Comparison of ENCODE assay signal across 19 mouse cellular contexts in genomic region chr11:43700291-43700690, GRCm38 (mm10). TPM values are rescaled to one million over a fixed set of nuclear protein-coding genes. Genes with fewer than 3 reads are reported as not detected.
DNase-seq lines count a peak whose midpoint lies in the region; ATAC-seq and TF ChIP-seq lines count a peak whose summit lies in the region.
"Had no signal": no experiment of that assay in that cellular context is flagged by ENCODE, and none has a peak within 500 bp of the region (broad histone marks: within the 10 kb centered on the region; RNA-seq: fewer than 3 reads in every experiment).

No protein-coding gene starts in this region.

- H3K9me3 ChIP-seq in liver, postnatal 0 days (ENCODE audit: low read length) = no peaks in the 10 kb centered on the region
- no peaks in the 10 kb centered on the region for H3K9me3 ChIP-seq in hindbrain, embryonic 14.5 days (ENCODE audit: control insufficient read depth, low read length)
- H3K9me3 ChIP-seq: embryonic facial prominence, embryonic 10.5 days; forebrain, embryonic 13.5 days; G1E; heart, embryonic 13.5 days had no signal

- ATAC-seq in liver, postnatal 0 days = peak; percentile 93
- no peak for ATAC-seq in hindbrain, embryonic 14.5 days (ENCODE audit: low FRiP score)
- ATAC-seq: CD4-positive, CD25-positive, alpha-beta regulatory T cell, adult 4 months; forebrain, embryonic 13.5 days; forebrain, postnatal 0 days; hindbrain, embryonic 16.5 days had no signal

- TF ChIP-seq CTCF in gastrocnemius, adult 2 months (IDR thresholded peaks at IDR 0.05) = no peak
- TF ChIP-seq CTCF in kidney, adult 2 months (conservative IDR thresholded peaks at IDR 0.05; ENCODE audit: insufficient read depth, insufficient read length, low read depth, low read length) = no peak
- no peak for TF ChIP-seq CTCF in liver, postnatal 0 days (IDR thresholded peaks at IDR 0.05; ENCODE audit: low read depth)

- no peak overlapping the region for H3K9ac ChIP-seq in liver, postnatal 0 days (replicated peaks)
- no peak overlapping the region for H3K9ac ChIP-seq in hindbrain, embryonic 14.5 days
- H3K9ac ChIP-seq: forebrain, embryonic 13.5 days; forebrain, postnatal 0 days; heart, embryonic 13.5 days had no signal

- TF ChIP-seq POLR2A in kidney, adult 2 months (IDR thresholded peaks at IDR 0.05; ENCODE audit: low read depth, low read length) = no peak

- 56% methylated on average over 3 of the region's 3 CpGs for WGBS in kidney, adult 2 months
- 64% methylated on average over 3 of the region's 3 CpGs for WGBS in liver, postnatal 0 days (ENCODE audit: insufficient replicate concordance)
- 95% methylated on average over 3 of the region's 3 CpGs for whole genome bisulfite sequencing in hindbrain, embryonic 14.5 days

- TF ChIP-seq EP300 in liver, postnatal 0 days (IDR thresholded peaks at IDR 0.05; ENCODE audit: low read depth) = no peak

- H3K4me3 ChIP-seq in gastrocnemius, adult 2 months = no peak overlapping the region
- H3K4me3 ChIP-seq in kidney, adult 2 months (ENCODE audit: insufficient read depth, low read depth, low read length) = no peak overlapping the region
- no peak overlapping the region for H3K4me3 ChIP-seq in liver, postnatal 0 days (ENCODE audit: low read depth, low read length)
- no peak overlapping the region for H3K4me3 ChIP-seq in hindbrain, embryonic 14.5 days (replicated peaks; ENCODE audit: low read length)
- H3K4me3 ChIP-seq: embryonic facial prominence, embryonic 10.5 days; forebrain, embryonic 13.5 days; heart, embryonic 13.5 days had no signal

- no peaks in the 10 kb centered on the region for H3K27me3 ChIP-seq in kidney, adult 2 months (replicated peaks; ENCODE audit: control insufficient read depth, insufficient read depth, low read length)
- H3K27me3 ChIP-seq in liver, postnatal 0 days (ENCODE audit: insufficient read depth, low read length) = no peaks in the 10 kb centered on the region
- no peaks in the 10 kb centered on the region for H3K27me3 ChIP-seq in hindbrain, embryonic 14.5 days (ENCODE audit: control insufficient read depth, insufficient read depth, low read length)
- H3K27me3 ChIP-seq: forebrain, embryonic 13.5 days; heart, embryonic 13.5 days had no signal

- intact Hi-C loops in gastrocnemius, adult 2 months (cut with DNase I) = no loop called here

- H3K4me1 ChIP-seq in kidney, adult 2 months (ENCODE audit: control insufficient read depth, insufficient read depth, low read length) = peaks cover 7% of the 10 kb centered on the region; the same call in 1 of the 2 replicates
- peaks cover 2% of the 10 kb centered on the region; the same call in 1 of the 2 replicates for H3K4me1 ChIP-seq in liver, postnatal 0 days (ENCODE audit: insufficient read depth)
- H3K4me1 ChIP-seq in hindbrain, embryonic 14.5 days (replicated peaks; ENCODE audit: control insufficient read depth, insufficient read depth, low read length) = no peaks in the 10 kb centered on the region
- H3K4me1 ChIP-seq: forebrain, embryonic 13.5 days had no signal

- no peak for DNase-seq in gastrocnemius, adult 2 months
- DNase-seq in gastrocnemius, adult 18-20 months (ENCODE audit: low spot score) = no peak
- DNase-seq in kidney, adult 2 months = peak; percentile 35
- DNase-seq in kidney, postnatal 25 days = no peak
- peak; percentile 32 for DNase-seq in liver, postnatal 0 days
- DNase-seq in liver = no peak
- DNase-seq in hindbrain, embryonic 14.5 days (ENCODE audit: low spot score) = no peak
- DNase-seq: adrenal gland, postnatal 10 days; B cell, adult 2 months; cerebellum, adult 9-11 months; cerebellum, postnatal 36 days; forebrain, postnatal 0 days; heart, postnatal 36 days had no signal

- H3K4me2 ChIP-seq in liver, postnatal 0 days (ENCODE audit: low read depth, low read length) = no peak overlapping the region
- H3K4me2 ChIP-seq in hindbrain, embryonic 14.5 days (replicated peaks) = no peak overlapping the region
- H3K4me2 ChIP-seq: forebrain, embryonic 13.5 days; heart, embryonic 13.5 days had no signal

- H3K27ac ChIP-seq in gastrocnemius, adult 2 months = peak overlapping the region; percentile 35; the same call in 1 of the 2 replicates
- no peak overlapping the region for H3K27ac ChIP-seq in kidney, adult 2 months (ENCODE audit: insufficient read depth, low read depth, low read length)
- H3K27ac ChIP-seq in liver, postnatal 0 days (ENCODE audit: low read depth) = peak overlapping the region; percentile 60
- no peak overlapping the region for H3K27ac ChIP-seq in hindbrain, embryonic 14.5 days
- H3K27ac ChIP-seq: embryonic facial prominence, embryonic 10.5 days; forebrain, embryonic 13.5 days; heart, embryonic 13.5 days had no signal

- H3K36me3 ChIP-seq in kidney, adult 2 months (ENCODE audit: control insufficient read depth, insufficient read depth, low read length) = peaks cover 7% of the 10 kb centered on the region
- peaks cover 25% of the 10 kb centered on the region for H3K36me3 ChIP-seq in liver, postnatal 0 days (replicated peaks; ENCODE audit: insufficient read depth, low read length)
- peaks cover 46% of the 10 kb centered on the region for H3K36me3 ChIP-seq in hindbrain, embryonic 14.5 days (replicated peaks; ENCODE audit: control insufficient read depth, insufficient read depth)

RNA-seq across cellular contexts. Expression of gene Pwwp2a, which starts 18.5 kb away (rescaled TPM):
- total RNA-seq in gastrocnemius, adult 2 months (2021) = 10 to 100 TPM; 16.0 to 17.9 TPM
- 10 to 100 TPM; 12.6 to 14.1 TPM for total RNA-seq in gastrocnemius, adult 18-20 months (2021)
- 10.8 and 12.1 TPM in 2 replicates for polyA plus RNA-seq in kidney, adult 2 months (2012; rRNA removed)
- 6.9 and 7.1 TPM in 2 replicates for polyA plus RNA-seq in liver, postnatal 0 days (2015; fragmentation: Nextera tagmentation; extraction: Ambion mirVana)
- polyA plus RNA-seq in hindbrain, embryonic 14.5 days (2014; fragmentation: Nextera tagmentation; extraction: Ambion mirVana) = 42.1 and 42.7 TPM in 2 replicates

RNA-seq across cellular contexts. Expression of gene Ttc1, which starts 47.5 kb away (rescaled TPM):
- 10 to 100 TPM; 57.7 to 68.8 TPM for total RNA-seq in gastrocnemius, adult 2 months (2021)
- total RNA-seq in gastrocnemius, adult 18-20 months (2021) = 10 to 100 TPM; 65.1 to 65.9 TPM
- polyA plus RNA-seq in kidney, adult 2 months (2012; rRNA removed) = 15.3 and 15.4 TPM in 2 replicates
- 31.8 and 33.4 TPM in 2 replicates for polyA plus RNA-seq in liver, postnatal 0 days (2015; fragmentation: Nextera tagmentation; extraction: Ambion mirVana)
- 78.1 and 78.9 TPM in 2 replicates for polyA plus RNA-seq in hindbrain, embryonic 14.5 days (2014; fragmentation: Nextera tagmentation; extraction: Ambion mirVana)

Comparison
In these comparisons a context has a peak if more than half of its experiments do, and no peak if none do; other contexts are left out.
1. DNase-seq: peak in kidney, adult 2 months (single experiment) and liver, postnatal 0 days (single experiment); none in gastrocnemius, adult 2 months (single experiment), gastrocnemius, adult 18-20 months (single experiment), kidney, postnatal 25 days (0 of 2), liver (single experiment) and hindbrain, embryonic 14.5 days (single experiment).
2. H3K27ac ChIP-seq: peak in gastrocnemius, adult 2 months (single experiment) and liver, postnatal 0 days (single experiment); none in kidney, adult 2 months (single experiment) and hindbrain, embryonic 14.5 days (single experiment).